21 mouse cellular contexts compared by ENCODE assay signal in the genomic region with DNA sequence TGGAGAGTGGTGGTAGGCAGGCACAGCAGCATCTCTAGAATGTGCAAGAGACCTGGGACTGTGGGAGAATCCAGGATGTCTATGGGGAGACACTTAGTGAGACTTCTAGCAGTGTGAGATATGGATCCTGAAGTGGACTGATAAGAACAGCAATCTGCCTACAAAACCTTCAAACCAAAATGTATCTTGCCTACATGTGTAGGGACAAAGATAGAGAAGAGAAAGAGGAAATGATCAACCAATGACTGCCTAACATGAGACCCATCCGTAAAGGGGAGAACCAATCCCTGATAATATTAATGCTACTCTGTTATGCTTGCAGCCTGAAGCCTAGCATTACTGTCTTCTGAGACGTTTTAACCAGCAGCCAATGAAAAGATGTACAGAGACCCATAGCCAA.
A peak's percentile ranks its signal among the peaks of the same experiment; 100 is the strongest.
DNase-seq lines count a peak whose midpoint lies in the region; ATAC-seq and TF ChIP-seq lines count a peak whose summit lies in the region.
"Had no signal": no experiment of that assay in that cellular context is flagged by ENCODE, and none has a peak within 500 bp of the region (broad histone marks: within the 10 kb centered on the region; RNA-seq: fewer than 3 reads in every experiment).

No protein-coding gene starts in this region.

- TF ChIP-seq RAD21 in MEL (IDR thresholded peaks at IDR 0.05; ENCODE audit: low read depth, low read length) = no peak

- TF ChIP-seq EP300 in MEL (IDR thresholded peaks at IDR 0.05; ENCODE audit: low read depth in 1 of 2, low read length in 2 of 2) = peak; percentile 67 to 70

- H3K27ac ChIP-seq in MEL (ENCODE audit: control insufficient read depth, low read depth, low read length) = no peak overlapping the region; the same call in 1 of the 2 replicates

- H3K27me3 ChIP-seq in G1E (ENCODE audit: insufficient read depth, low read length) = no peaks in the 10 kb centered on the region
- H3K27me3 ChIP-seq in MEL (ENCODE audit: control insufficient read depth in 1 of 2, insufficient read depth in 2 of 2, low read length in 2 of 2) = no peaks in the 10 kb centered on the region
- H3K27me3 ChIP-seq: CH12.LX had no signal

- ATAC-seq in G1E (ENCODE audit: extremely low read depth, insufficient number of reproducible peaks, low FRiP score, poor library complexity, severe bottlenecking) = peak; percentile 89
- ATAC-seq: activated CD4-positive, CD25-positive, alpha-beta regulatory T cell, adult 4 months; CD4-positive, CD25-positive, alpha-beta regulatory T cell, adult 4 months; Patski had no signal

- DNase-seq in G1E (ENCODE audit: low spot score) (no peak), MEL (ENCODE audit: low read depth, low spot score) (peak; percentile 41)
- DNase-seq in ovary, postnatal 14 days (ENCODE audit: low spot score) = no peak
- DNase-seq in Muller cell, postnatal 12 days (ENCODE audit: inconsistent ontology term) = no peak
- DNase-seq: adrenal gland, adult 2 months; adrenal gland, adult 8-10 months; adrenal gland, postnatal 10 days; adrenal gland, postnatal 14 days; adrenal gland, postnatal 25 days; adrenal gland, postnatal 36 days; B cell, adult 2 months; cerebellum, adult 11 months; cerebellum, adult 11-12 months; cerebellum, adult 18-20 months; cerebellum, adult 2 months; cerebellum, adult 8-10 months; cerebellum, adult 9-10 months had no signal

- H3K4me1 ChIP-seq in G1E (ENCODE audit: insufficient read depth, low read depth, low read length) (peaks cover 14% of the 10 kb centered on the region), MEL (ENCODE audit: control insufficient read depth in 1 of 2, insufficient read depth in 2 of 2, low read length in 2 of 2) (peaks cover 10 to 15% of the 10 kb centered on the region in 2 experiments; a peak in 3 of 4 replicates)

- no peaks in the 10 kb centered on the region for H3K79me2 ChIP-seq in MEL (ENCODE audit: control insufficient read depth, insufficient read depth, low read length, poor library complexity)

- TF ChIP-seq POLR2A in MEL (IDR thresholded peaks at IDR 0.05; ENCODE audit: control insufficient read depth in 1 of 2, insufficient read depth in 1 of 2, low read depth in 1 of 2, low read length in 2 of 2, poor library complexity in 1 of 2) = no peak

- H3K9me3 ChIP-seq in G1E (replicated peaks) = no peaks in the 10 kb centered on the region
- H3K9me3 ChIP-seq in MEL (replicated peaks; ENCODE audit: insufficient read depth, low read length) = no peaks in the 10 kb centered on the region

- H3K4me3 ChIP-seq in G1E (ENCODE audit: low read depth, low read length) (no peak overlapping the region), MEL (ENCODE audit: control insufficient read depth in 1 of 2, insufficient read depth in 1 of 2, low read depth in 2 of 2, low read length in 2 of 2) (no peak overlapping the region)

- TF ChIP-seq CTCF in G1E (IDR thresholded peaks at IDR 0.05; ENCODE audit: low read depth, low read length) (no peak), MEL (IDR thresholded peaks at IDR 0.05 in 2 of 3, conservative IDR thresholded peaks at IDR 0.05 in 1 of 3; ENCODE audit: control insufficient read depth in 1 of 3, insufficient read depth in 1 of 3, low read depth in 2 of 3, low read length in 3 of 3, poor library complexity in 1 of 3, severe bottlenecking in 1 of 3) (no peak)

- H3K36me3 ChIP-seq in G1E (replicated peaks) = no peaks in the 10 kb centered on the region
- H3K36me3 ChIP-seq in MEL (ENCODE audit: control insufficient read depth in 1 of 2, insufficient read depth in 2 of 2, low read length in 2 of 2) = peaks cover 0 to 21% of the 10 kb centered on the region in 2 experiments; a peak in 2 of 4 replicates

- no peak overlapping the region for H3K9ac ChIP-seq in MEL (ENCODE audit: control insufficient read depth, low read depth, low read length, poor library complexity, severe bottlenecking)

TF ChIP-seq in MEL, 35 proteins besides CTCF, POLR2A, EP300 and RAD21:
- peak; percentile 66 for TF ChIP-seq TCF12 (IDR thresholded peaks at IDR 0.05; ENCODE audit: low read depth, low read length)
- no peak for TF ChIP-seq ZKSCAN1 (IDR thresholded peaks at IDR 0.05; ENCODE audit: low read depth, low read length)
- no peak for TF ChIP-seq ZNF384 (IDR thresholded peaks at IDR 0.05; ENCODE audit: low read depth, low read length)
- no peak for TF ChIP-seq USF1 (IDR thresholded peaks at IDR 0.05; ENCODE audit: low read depth, low read length)
- TF ChIP-seq TAL1 (IDR thresholded peaks at IDR 0.05; ENCODE audit: low read length) = peak; percentile 29; the same call in 1 of the 2 replicates
- TF ChIP-seq SIN3A (IDR thresholded peaks at IDR 0.05; ENCODE audit: low read length) = no peak
- peak; percentile 70 for TF ChIP-seq RCOR1 (IDR thresholded peaks at IDR 0.05; ENCODE audit: low read depth, low read length)
- TF ChIP-seq MAZ (IDR thresholded peaks at IDR 0.05; ENCODE audit: low read depth, low read length) = no peak
- no peak for TF ChIP-seq MXI1 (IDR thresholded peaks at IDR 0.05; ENCODE audit: low read depth, low read length)
- TF ChIP-seq BHLHE40 (IDR thresholded peaks at IDR 0.05; ENCODE audit: borderline replicate concordance, low read depth, low read length) = no peak
- peak; percentile 81 for TF ChIP-seq GATA1 (IDR thresholded peaks at IDR 0.05; ENCODE audit: low read depth, low read length)
- TF ChIP-seq MYC (IDR thresholded peaks at IDR 0.05; ENCODE audit: low read depth, low read length) = no peak
